Mouse (Mus musculus): ENCODE results near the gene Tex35. TPM values are rescaled to one million over a fixed set of nuclear protein-coding genes. Genes with fewer than 3 reads are reported as not detected.

The Tex35 gene
- polyA plus RNA-seq, 1 experiment from 2014 or later = not detected

DNA sequence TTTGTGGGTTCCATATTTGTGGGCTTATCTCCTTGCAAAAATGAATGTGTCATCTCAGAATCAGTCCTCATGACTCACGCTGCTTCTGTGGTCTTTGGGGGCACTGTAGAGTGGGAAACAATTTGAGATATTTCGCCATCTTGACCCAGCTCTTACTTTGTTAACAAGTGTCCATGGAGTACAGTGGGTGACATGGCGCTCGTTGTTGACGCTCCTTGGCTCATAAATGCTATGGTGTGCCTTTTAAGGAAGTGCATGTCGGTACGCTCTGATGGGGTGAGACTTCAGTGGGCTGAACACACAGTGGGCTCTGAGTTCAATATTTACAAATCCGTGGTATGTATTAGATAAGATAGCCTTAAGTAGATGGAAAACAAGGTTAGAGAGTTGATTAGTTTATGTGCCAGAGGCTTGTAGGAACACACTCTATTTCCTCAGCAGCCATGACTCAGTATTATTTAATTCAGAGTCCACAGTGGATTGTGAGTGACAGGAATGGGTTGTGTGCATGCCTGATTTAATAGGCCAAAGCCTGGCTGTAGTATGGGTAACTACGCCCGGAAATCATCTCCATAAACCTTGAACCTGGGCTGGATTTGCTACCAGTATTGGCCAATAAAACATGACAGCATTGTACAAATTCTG, 46.6 kb downstream of the Tex35 start:
- H3K27ac ChIP-seq = no peak overlapping the region
- H3K9me3 ChIP-seq = no peaks in the 10 kb centered on the region
- H3K4me3 ChIP-seq = no peak overlapping the region
- no peak overlapping the region for H3K9ac ChIP-seq
- WGBS = 82% methylated on average over 10 of the region's 10 CpGs
- no peaks in the 10 kb centered on the region for H3K27me3 ChIP-seq
- no peaks in the 10 kb centered on the region for H3K36me3 ChIP-seq
- no peak for ATAC-seq (ENCODE audit: low FRiP score, low read depth)
- peaks cover 14% of the 10 kb centered on the region for H3K4me1 ChIP-seq
- H3K4me2 ChIP-seq (replicated peaks) = no peak overlapping the region

DNA sequence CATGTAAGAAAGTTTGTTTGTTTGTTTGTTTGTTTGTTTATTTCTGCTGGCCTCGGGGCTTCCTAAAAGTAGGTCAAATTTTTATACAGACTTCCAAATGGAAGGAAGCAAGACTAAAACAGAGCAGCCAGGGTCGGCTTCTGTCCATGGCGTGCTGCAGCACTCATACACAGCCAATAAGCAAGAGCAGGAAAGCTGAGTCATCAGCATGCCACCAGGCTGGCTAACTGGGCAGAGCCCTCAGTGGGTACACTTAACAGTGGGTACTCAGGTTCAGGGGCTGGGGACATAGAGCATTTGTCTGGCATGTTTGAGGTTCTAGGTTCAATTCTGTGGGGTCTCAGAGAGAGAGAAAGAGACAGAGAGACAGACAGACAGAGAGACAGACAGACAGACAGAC, 47.3 kb downstream of the Tex35 start:
- ATAC-seq (ENCODE audit: low FRiP score, low read depth) = no peak
- Histone ChIP-seq H3K27ac (no peak overlapping the region), H3K27me3 (no peaks in the 10 kb centered on the region), H3K4me3 (no peak overlapping the region), H3K4me2 (replicated peaks) (no peak overlapping the region), H3K9me3 (no peaks in the 10 kb centered on the region), H3K36me3 (no peaks in the 10 kb centered on the region), H3K4me1 (peaks cover 7% of the 10 kb centered on the region; the same call in 1 of the 2 replicates), H3K9ac (no peak overlapping the region)
- 78% methylated on average over 3 of the region's 3 CpGs for WGBS

DNA sequence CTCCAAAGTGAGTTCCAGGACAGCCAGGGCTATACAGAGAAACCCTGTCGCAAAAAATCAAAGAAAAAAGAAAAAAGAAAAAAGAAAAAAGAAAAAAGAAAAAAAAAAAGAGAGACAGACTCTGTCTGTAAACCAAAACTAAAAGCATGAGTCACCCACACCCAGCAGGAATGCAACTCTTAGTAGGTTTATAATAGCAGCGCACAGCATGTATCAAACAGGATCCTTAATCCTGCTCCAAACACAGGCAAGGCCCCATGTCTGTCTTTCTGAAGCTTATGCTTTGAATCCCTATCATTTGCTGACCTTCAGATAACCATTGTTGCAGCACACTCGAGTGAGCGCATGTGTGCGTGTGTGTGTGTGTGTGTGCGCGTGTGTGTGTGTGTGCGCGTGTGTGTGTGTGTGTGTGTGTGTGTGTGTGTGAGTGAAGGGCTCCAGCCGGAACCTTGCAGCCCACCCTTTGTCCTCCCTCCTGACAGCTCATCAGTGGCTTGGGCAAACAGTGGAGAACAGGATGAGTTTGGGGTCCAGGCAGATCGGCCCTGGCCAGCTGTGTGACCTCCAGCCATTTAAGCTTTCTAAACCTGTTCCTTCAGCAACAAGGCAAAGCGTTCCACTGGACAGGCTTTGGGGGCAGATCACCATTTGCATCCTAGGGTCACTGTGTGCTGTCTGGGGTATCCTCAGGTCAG, 47.9 kb downstream of the Tex35 start:
- WGBS = 87% methylated on average over 11 of the region's 12 CpGs
- Histone ChIP-seq H3K27me3 (no peaks in the 10 kb centered on the region), H3K27ac (no peak overlapping the region), H3K9me3 (no peaks in the 10 kb centered on the region), H3K36me3 (no peaks in the 10 kb centered on the region), H3K9ac (no peak overlapping the region), H3K4me3 (no peak overlapping the region), H3K4me1 (peaks cover 3% of the 10 kb centered on the region; the same call in 1 of the 2 replicates), H3K4me2 (replicated peaks) (no peak overlapping the region)
- ATAC-seq (ENCODE audit: low FRiP score, low read depth) = no peak

DNA sequence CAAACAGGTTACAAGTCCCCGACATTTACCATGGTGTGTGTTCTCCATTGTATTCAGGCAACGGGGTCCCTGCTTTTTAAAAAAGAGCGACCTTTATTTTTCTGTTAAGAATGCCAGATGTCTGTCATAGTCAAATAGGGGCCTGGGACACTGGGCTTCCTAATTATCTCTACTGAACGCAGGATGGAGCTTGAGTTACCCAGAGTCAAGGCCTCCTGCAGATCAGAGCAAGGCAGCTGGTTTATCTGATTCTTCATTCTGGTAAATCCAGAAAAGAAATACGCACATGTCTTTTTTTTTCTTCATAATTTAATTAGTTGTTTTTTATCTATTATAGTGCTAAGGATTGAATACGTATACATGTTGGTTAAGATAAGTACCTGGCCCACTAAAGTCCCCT, 52.6 kb downstream of the Tex35 start:
- Histone ChIP-seq H3K36me3 (no peaks in the 10 kb centered on the region), H3K4me3 (no peak overlapping the region), H3K9ac (no peak overlapping the region), H3K9me3 (no peaks in the 10 kb centered on the region), H3K27me3 (no peaks in the 10 kb centered on the region), H3K4me1 (peaks cover 16% of the 10 kb centered on the region), H3K27ac (no peak overlapping the region), H3K4me2 (replicated peaks) (no peak overlapping the region)
- ATAC-seq (ENCODE audit: low FRiP score, low read depth) = no peak
- WGBS = 72% methylated on average over 6 of the region's 6 CpGs

DNA sequence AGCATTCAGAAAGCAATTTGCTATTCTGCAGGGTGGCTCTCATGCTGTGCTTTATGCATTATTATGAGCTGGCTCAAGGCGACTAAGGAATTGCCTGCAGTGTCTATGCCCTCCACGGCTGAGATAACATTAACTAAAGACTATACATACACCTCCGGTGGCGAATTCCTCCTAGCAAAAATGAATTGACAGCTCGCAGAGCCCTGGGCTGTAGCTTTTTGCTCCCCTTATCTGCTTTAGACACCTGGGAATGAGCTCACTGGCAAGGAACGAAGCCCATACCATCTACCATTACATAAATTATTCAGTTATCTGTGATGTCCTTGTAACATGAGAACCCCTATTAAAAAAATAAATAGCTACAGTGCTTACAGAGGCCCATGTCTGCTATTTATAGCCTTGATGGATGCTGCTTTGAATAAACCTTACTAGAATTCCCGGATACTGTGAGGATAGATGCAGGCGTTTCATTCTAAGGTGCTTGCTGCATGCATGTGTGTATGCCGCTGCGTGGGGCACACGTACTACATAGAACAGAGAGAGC, 53.1 kb downstream of the Tex35 start:
- no peak overlapping the region for H3K27ac ChIP-seq
- no peaks in the 10 kb centered on the region for H3K27me3 ChIP-seq
- no peak overlapping the region for H3K4me2 ChIP-seq (replicated peaks)
- no peak overlapping the region for H3K9ac ChIP-seq
- H3K9me3 ChIP-seq = no peaks in the 10 kb centered on the region
- H3K4me1 ChIP-seq = peaks cover 17% of the 10 kb centered on the region
- H3K4me3 ChIP-seq = no peak overlapping the region
- no peaks in the 10 kb centered on the region for H3K36me3 ChIP-seq
- ATAC-seq (ENCODE audit: low FRiP score, low read depth) = no peak
- WGBS = 60% methylated on average over 11 of the region's 11 CpGs

DNA sequence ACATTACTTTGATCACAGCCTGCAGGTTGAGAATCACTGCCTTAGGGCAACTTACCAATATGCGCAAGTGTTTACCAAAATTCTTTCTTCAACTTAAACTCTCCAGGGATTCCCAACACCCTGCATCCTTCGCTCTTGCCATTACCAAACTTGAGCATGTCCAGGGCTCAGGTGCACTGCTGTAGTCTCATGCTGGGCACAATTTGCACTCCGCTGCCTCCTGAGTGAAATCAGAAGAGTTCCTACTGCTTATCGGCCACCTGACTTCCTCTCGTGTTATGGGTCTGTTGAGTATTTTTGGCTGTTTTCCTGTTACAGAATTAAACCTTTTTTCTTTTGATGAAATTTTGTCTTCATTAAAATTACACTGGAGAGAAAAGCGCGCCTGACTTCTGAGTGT, 53.8 kb downstream of the Tex35 start:
- H3K27me3 ChIP-seq = no peaks in the 10 kb centered on the region
- ATAC-seq (ENCODE audit: low FRiP score, low read depth) = no peak
- no peaks in the 10 kb centered on the region for H3K36me3 ChIP-seq
- no peak overlapping the region for H3K9ac ChIP-seq
- H3K9me3 ChIP-seq = no peaks in the 10 kb centered on the region
- peaks cover 17% of the 10 kb centered on the region for H3K4me1 ChIP-seq
- H3K4me2 ChIP-seq (replicated peaks) = no peak overlapping the region
- 77% methylated on average over 7 of the region's 7 CpGs for WGBS
- H3K27ac ChIP-seq = no peak overlapping the region
- H3K4me3 ChIP-seq = no peak overlapping the region

DNA sequence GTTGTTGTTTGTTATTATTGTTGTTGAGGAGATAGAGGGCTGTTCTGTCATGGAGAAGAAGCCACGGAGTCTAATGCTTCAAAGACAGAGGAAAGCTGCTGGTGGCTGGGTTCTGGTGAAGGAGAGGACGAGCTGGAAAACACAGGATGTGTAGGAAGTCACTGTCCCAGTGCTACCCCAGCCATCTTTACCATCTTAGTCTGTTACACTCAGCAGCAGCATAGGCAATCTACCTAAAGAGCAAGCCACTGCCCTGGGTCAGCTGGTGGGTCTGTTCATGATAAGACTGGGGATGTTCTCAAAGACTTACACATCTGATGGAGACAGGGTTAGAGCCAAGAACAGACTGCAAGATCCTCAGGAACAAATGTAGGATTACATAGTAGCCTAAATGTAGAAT, 58.6 kb downstream of the Tex35 start:
- Histone ChIP-seq H3K27me3 (no peaks in the 10 kb centered on the region), H3K4me2 (replicated peaks) (no peak overlapping the region), H3K27ac (no peak overlapping the region), H3K36me3 (no peaks in the 10 kb centered on the region), H3K4me1 (peaks cover 36% of the 10 kb centered on the region), H3K9ac (no peak overlapping the region), H3K4me3 (no peak overlapping the region), H3K9me3 (no peaks in the 10 kb centered on the region)
- no peak for ATAC-seq (ENCODE audit: low FRiP score, low read depth)
- WGBS = 65% methylated on average over 2 of the region's 2 CpGs

Other genes starting within 250 kb of the Tex35 start
- gene Ralgps2, start 169.1 kb downstream of the Tex35 start, polyA plus RNA-seq (2015; fragmentation: Nextera tagmentation; extraction: Ambion mirVana) = 71.2 and 72.8 TPM in 2 replicates